Mouse (Mus musculus) A20 (cell line): ENCODE data around the gene Shank2.

Experiments used
- DNase-seq: peaks from one replicate; pipeline ENCODE4 v3.0.0-alpha.2; 2011; ENCODE audit warnings: low read depth, low spot score

Shank2 gene

DNA sequence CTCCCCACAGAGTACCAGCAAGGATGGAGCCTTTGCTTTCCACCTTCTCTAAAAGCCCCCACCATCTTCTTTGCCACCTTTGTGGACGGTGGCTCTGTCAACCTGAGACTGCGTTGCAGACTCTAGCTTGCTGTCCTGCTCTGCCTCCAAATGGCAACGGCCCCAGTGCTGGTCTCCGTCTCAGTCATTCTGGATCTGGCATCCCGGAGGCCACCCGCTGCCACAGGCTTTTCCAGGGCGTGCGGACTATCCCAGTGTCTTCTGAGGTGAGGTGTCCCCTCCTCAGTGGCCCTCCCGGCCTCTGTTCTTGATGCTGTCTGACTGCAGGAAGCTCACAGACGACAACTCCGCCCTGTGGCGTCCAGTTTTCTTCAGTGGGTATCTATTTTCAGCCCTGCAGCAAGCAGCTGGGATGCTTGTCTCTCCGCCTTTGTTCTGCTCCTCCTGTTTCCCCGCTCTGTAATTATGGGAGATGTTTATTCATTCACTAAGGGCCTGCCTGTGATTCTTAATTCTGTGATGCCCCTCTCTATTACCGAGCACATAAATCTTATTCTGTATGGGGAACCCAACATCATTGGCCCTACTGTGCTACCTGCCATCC lies 159.0 kb downstream of the Shank2 start:
- no peak for DNase-seq

DNA sequence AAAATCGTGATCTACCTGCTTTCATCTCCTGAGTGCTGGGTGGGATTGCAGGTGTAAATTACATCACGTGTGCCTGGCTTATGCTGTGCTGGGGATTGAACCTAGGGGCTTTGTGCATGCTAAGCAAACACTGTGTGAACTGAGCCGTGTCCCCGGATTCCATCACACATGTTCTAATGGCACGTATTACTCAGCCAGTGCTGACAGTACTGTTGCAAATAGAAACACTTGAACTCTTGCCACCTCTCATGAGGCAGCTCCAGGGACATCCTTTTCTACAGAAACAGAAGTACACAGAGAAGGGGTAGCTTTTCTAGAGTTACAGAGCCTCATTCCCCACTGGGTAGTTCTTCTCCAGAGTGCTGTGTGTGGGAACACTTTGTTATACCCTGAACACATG lies 168.5 kb downstream of the Shank2 start:
- DNase-seq = no peak

DNA sequence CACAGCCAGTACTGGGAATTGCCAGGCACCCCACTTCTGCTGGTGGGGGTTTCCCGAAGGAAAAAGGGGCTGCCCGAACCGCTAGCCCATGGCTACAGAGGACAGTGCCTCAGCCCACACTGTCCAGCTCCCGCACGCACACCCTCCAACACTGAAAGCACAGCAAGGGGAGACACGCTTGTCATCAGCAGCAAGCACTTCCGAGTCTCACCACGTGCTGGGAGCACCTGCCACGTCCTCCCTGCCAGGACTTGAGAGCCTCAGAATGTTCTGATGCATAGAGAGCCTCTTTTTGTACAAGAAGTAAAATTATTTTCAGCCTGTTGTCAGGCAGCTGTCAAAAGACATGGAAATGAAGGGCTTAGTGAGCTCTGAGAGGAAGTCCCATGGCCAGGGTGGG lies 169.0 kb downstream of the Shank2 start:
- DNase-seq = peak; percentile 32

DNA sequence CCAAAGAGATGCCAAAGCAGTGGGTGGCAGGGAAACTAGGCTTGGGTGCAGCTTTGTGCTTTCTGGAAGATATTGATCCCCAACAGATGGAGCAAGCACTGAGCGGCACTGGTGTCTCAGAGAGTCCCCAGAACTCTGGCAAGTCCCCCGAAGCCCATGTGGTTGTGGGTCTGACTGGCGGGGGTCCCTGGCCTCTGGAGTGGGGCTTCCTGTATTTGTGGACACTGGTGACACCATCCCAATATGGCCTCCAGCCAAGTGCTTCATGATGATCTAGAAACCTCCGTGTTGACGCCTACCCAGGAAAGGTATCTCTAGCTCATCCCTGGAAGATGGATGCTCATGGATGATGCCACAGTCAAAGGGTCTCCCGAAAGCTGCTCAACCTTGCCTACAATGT lies 172.1 kb downstream of the Shank2 start:
- no peak for DNase-seq

DNA sequence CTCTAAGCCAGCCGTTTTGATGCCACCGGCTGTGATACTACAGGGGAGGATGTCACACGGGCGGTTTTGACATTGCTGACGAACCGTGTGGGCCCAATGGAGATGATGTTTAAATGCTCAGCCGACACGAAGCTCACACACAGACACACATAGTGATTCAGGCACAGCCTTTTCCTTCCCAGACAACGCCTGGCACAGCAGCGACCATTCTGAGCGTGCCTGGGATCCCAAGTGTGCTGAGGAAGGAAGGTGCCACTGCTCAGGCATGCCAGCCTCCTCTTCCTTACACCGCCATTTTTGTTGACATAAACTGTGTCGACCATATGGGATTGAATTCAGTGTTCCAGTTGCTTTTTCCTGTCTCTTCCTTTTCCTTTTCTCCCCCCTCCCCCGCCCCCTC lies 172.6 kb downstream of the Shank2 start:
- no peak for DNase-seq

DNA sequence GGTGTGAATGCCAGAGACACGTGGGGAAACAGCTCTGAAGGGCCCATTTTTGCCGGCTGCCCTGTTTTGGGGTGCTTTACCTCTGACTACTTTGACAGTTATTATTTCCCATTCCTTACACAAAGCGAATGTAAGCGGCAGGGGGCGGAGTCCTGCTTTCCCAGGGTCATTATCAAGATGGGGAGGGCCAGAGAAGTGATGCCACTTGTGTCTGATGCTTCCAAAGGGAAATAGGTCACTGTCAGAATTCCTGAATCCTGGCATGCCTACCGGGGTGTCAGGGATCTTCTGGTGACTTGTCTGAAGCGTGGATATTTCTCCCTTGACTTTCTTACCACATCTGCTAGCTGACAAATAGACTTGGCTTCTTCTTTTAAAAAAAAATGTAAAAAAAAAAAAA lies 173.3 kb downstream of the Shank2 start:
- DNase-seq = no peak

DNA sequence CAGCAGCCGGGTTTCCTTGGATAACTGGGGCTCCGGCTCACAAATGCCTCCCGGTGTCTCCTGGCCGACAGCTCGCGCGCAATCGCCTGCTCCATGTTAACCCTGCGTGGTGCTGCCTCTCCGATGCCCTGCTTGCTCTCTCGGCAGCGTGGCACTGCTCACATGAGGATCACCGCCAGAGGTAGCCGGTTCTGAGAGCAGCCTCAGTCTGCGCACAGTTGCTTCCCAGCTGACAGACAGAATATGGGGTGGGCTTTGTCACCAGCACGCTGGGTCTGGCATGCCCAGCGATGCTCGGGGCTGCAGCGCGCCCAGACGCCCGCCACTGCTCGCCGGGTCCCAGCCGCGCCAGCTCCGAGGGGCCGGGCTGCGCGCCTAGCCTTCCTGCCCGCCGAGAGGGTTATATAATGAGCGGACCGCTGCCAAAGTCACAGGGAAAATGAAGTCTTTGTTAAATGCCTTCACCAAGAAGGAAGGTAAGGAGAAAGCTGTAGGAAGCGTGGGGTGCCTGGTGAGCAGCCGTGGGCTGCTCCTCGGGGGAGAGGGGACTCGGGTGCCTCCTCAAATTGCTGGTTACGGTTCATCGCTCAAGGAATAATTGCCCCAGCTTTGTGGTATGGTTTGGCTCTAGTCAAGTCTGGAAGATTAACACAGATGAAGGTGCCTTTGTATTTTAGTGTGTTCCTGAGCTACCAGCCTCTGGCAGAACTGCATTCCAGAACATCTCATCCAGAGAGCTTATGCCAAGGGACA lies 173.9 kb downstream of the Shank2 start:
- DNase-seq = no peak

DNA sequence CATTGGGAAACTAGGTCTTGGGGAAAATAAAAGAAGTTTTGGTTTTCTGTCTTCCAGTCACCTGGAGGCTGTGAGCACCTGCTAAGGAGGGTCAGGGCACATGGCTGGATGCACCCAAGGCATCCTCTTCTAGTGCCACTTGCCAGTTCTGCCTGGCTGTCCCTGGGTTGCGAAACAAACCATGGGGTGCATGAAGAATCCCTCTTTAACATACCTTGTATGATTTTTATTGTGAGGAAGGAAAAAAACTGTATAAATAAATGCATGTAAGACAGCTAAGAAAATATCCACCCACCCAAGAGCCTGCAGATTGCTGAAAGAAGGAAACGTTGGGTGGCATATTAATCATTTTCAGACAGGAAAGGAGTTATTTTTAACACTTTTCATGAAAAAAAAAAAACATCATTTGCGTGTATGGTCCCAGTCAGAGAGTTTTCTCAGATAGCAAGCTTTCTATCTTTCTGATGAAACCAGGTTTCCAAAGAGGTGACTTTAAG lies 174.6 kb downstream of the Shank2 start:
- no peak for DNase-seq

DNA sequence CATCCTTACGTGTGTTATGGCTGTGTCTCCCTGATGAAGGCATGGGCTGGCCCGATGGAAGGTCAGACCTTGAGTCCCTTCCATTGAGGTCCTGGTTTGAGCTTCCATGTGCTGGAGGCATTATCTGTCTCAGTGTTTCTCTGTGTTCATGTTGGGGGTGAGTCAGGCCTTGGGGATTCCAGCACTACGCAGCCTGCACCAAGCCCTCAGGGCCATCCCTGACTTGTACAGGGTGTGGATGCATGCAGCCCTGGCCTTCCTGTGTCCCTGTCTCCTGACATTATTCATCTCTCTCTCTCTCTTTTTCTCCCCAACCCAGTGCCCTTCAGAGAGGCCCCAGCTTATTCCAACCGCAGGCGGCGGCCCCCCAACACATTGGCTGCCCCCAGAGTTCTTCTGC lies 177.7 kb downstream of the Shank2 start:
- no peak for DNase-seq

DNA sequence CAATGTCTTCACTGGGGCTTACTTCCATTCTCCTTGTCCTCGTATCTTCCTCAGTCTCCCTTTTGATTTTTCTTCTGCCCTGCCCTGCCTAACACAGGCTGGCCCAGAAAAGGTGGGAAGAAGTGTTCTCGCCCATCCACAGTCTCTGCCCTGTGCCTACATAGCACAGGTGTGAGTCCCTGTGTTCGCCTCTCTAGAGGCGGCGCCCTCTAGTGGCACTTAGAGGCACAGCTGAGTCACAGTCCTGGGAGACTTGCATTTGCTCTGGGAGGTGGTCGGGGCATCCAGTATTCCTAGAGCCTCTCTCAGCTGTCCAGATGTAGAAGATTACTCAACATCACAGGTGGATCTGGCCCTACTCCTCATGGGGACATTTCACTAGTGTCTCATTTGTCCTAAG lies 179.2 kb downstream of the Shank2 start:
- DNase-seq = peak; percentile 65

DNA sequence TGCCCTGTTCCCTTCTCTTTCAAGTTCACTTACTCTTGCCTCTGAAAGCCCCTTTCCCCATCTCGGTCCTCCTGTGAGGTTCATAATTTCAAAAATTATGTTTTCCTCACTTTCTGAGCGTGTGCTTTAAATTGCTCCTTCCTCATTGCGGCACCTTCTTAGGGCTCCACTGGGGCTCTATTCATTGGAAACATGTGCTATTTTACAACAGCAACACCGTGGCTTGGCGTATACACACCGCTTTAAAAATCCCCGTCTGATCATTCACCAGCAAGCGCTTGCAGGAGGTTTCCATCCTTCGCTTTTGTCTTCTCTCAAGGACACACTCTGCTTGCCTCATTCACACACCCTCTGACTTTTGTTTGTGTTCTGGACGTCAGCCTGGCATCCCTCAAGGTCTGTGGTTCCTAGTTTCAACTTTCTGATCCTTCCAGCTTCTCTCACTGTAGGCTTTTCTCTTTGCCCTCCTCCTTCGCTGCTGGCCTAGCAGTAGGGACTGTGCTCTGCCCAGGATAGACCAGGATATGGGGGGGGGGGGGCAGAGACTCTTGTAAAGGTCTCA lies 186.2 kb downstream of the Shank2 start:
- DNase-seq = no peak

DNA sequence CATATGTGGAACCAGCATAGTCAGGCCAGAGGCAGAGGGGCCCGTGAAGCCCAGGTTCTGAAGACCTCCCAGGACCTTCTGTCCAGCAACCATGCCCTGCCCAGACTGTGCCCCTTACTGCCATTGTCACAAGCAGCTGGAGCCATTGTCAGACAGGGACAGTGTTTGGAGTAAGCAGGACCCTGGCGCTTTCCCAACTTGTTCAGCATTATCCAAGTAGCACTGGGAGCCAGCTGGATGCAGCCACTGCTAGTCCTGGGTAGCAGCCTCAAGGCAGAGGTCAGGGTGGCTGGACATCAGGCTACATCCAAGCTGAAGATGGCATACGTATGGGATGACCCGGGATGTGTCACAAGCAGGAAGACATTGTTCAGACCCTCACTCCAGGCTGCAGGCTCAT lies 187.7 kb downstream of the Shank2 start:
- no peak for DNase-seq

DNA sequence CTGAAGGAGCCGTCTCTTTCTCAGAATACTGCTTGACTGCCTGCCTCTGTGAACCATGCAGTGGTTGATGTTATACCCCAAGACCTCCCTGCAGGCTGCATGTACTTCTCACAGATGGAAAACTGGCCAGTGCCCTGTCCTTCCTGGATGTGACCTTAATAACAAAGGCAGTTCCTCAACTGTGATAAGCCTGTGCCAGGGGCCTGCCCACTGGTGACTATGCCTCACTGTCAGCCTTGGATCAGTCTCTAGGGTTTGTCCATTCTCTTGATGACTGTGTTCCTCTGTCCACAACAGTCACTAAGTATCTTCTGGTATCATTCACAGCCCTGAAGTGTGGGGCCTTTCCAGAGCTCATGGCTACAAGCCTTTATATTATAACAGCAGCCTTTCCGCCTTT lies 196.8 kb downstream of the Shank2 start:
- no peak for DNase-seq

DNA sequence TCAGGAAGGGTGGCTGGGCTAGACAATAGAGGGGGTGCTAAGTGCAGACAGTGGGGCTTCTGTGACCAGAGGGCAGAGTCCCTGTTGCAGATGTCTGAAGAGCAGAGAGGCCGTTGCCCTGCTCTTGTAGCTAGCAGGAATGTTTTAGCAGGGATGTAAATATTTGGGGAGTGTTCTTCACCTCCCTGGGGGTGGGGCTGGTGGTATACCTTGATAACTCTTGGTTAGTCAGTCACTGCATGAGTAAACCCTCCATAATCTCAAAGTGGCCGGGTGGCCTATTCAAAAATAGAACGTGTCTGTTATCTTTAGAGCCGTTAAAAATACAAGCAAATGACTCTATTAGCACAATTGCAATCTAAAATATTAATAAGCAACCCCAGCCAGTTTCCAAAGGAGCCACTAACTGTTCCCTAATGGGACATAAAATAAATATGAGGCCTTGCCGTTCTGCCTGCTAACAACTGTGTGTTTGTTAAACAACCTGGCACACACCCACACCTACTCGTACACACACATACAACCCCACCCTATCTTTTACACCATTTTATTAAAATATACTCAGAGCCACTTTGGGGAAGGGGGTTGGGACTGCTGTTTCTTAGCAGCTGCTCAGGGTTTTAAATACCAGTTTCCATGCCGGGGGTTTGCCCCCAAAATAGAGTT lies 200.4 kb downstream of the Shank2 start:
- DNase-seq = no peak

DNA sequence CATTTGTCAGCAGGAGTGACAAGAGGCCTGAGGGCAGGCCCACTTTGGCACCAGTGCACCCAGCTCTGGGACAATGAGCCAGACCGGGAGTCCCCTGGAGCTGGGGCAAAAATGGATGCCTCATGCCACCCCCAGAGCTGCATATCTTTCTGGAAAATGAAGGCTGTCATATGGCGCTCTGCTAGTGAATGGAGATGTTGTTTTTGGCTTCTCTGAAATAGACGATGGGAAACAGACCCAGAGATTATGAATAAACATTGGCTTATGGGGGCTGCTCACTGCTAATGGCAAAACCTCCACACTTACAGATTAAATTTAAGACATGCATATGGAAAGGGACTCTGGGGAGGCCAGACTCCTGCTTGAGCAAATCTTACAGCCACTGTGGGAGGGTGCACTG lies 202.6 kb downstream of the Shank2 start:
- DNase-seq = no peak

DNA sequence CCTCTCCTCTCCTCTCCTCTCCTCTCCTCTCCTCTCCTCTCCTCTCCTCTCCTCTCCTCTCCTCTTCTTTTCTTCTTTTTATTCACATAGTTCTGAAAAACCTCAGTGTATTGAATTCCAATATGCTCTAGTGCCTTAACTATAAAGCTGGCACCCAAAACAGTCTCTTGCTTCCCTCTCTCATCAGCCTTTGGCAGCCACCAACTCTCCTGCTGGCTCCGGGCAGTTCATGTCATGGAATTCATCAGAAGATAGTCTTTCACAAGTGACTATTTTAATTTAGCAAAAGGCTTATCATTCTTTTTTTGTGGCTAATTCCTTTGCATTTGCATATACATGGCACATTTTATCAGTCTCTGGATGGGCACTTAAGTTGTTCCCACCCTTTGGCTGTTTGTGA lies 203.4 kb downstream of the Shank2 start:
- DNase-seq = no peak

DNA sequence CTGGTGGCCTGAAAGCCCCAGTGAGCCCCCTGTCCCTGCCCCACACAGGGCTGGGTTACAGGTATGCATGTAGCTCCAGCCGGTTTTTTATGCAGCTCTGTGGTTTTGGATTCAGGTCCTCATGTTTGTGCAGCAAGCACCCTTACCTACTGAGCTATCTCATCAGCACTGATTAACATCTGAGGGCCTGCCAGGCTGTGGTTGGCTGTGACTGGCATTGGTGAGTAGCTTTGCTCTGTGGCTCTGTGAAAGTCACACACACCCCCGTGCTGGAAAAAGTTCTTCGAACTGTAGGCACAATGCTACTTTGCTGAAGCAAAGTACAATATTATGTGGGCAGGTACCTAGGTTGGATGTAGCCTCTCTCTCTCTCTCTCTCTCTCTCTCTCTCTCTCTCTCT lies 204.1 kb downstream of the Shank2 start:
- no peak for DNase-seq

DNA sequence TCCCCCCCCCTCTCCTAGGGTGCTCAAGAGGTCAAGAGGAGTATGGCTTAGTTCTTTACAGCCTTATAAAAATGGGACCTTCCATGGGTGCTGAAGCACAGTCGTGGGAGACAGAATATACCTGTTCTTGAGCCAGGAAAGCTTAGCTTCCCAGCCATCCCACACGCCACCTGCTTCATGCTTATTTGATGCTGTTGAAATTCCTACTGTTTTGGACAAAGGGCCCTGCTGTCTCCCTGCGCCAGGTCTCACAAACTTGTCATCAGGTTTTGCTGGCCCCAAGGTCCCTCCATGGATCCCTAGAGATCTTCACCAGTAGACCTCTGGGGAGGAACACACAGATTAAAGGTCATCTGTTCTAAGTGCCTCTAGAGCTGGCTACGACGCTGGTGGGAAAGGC lies 204.5 kb downstream of the Shank2 start:
- DNase-seq = no peak

DNA sequence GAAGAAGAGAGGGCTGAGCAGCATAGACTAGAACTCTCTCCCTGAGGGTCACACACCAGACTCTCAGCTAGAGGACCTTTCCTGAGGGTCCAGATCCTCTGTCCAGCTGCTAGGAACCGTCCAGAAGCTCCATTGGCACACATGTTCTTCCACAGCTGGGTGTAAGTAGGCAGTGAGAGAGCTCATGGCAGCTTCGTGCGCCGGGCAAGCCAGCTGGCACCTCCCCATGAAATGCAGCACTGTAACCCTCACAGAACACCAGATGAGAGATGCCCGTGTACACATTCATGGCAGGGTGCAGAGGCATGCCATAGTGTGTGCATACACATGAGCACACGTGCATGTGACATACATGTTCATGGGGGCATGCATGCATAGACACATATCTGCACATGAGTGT lies 205.4 kb downstream of the Shank2 start:
- DNase-seq = no peak

DNA sequence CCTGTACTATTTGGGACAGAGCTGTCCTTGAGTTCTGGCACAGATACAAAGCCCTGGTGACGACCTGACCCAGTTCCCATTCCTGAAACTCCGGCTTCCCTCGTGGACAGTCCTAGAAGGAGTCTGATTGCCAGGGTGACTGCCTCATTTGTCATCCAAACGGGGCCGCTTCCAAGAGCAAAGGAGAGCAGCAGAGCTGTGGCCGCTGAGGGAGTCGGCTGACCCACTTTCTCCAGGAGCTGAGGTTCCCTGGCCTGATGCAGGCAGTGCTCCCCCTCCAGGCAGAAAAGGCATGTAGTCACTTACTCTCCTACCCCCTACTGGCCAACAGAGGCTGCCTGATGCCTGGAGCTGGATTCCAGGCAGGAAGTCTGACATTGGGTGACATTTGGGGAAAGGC lies 206.1 kb downstream of the Shank2 start:
- peak; percentile 22 for DNase-seq

DNA sequence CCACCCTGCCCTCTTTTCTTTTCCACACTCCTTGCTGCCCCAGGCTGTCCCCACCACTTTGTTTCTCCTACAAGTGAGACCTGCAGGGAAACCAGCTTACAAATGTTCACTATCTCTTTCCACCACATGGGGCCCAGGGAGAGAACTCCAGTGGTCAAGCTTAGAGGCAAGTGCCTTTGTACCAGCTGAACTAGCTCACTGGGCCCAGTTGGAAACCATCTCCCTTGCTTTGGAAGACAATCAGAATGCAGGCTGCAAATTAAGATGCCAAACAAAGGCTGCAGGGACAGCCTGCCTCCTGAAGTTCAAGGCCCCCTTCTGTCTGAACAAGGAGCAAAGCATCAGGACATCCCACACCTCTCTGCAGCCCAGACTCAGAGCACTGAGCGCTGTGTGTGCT lies 206.9 kb downstream of the Shank2 start:
- DNase-seq = no peak

DNA sequence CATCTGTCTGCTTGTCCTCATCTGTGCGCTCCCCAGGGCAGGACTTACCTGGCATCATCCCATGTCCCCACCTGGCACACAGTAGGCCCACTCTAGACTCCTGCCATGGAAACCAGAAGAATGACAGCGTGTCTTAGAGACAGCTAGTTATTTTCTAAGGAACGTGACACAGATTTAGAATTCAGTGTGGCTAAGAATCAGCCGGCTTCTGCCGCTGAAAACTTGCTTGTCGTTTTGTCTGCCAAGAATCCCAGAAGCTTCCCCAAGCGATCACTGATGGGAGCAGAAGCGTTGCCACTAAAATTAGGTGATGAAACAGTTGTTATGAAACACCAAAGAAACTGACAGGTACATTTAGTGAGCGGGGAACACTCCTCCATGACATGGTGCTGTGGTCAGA lies 208.8 kb downstream of the Shank2 start:
- DNase-seq = no peak

DNA sequence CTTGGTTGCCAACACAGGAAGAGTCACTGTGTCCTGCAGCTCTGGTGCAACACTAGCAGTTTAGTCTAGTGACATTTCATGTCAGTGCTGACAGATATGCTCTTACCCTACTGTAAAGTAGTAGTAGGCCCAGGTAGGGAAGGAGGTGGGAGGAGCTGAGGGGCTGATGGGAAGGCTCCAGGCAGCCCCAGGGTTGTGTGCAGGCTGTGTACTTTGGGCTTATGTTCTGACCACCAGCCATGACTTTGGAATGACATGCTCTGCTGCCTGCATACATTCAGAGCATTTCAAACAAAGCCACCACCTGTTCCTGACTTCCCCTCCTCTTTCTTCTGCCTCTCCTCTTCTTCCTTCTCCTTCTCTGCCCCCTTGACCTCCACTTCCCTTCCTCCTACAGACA lies 211.0 kb downstream of the Shank2 start:
- no peak for DNase-seq
